Mouse (Mus musculus): Measurements from ENCODE around the gene Gpr156.

DNA sequence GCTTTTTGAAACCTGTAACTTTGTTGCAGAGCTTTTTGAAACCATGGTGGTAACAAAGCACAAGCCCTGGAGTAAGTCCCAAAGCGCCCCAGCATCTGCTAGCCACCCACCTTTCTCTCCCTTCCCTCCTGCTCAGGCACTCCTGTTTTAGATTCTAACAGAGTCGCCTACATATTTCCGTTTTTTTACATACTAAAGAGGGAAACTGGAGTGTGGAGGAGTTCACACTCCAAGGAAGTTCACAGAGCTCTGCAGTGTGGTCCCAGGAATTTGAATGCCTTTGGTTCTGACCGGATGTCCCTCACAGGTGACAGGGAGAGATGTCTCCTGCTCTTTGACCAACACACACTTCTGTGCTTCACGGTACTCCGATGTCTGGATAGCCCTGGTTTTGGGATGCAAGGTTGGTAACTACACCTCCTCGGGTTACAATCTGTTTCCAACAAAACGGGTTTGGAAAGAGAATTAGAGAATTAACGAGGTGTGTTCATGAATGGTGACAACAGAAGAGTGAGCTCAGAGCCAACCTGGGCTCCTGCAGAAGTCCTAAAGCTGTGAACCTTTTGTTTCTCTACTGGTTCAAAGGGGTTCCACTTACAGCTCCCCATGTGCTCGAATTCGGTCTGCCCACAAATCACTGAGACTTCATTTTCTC, 72.0 kb downstream of the Gpr156 start:
- TF ChIP-seq CTCF (IDR thresholded peaks at IDR 0.05; ENCODE audit: insufficient read depth, low read depth, low read length) (no peak), POLR2A (IDR thresholded peaks at IDR 0.05; ENCODE audit: insufficient read depth, low read depth, low read length) (no peak)
